Mouse (Mus musculus) embryonic facial prominence, embryonic 13.5 days (tissue): ENCODE measurements around the gene Glp2r. TPM values are rescaled to one million over a fixed set of nuclear protein-coding genes. Genes with fewer than 3 reads are reported as not detected.

Experiments
- ATAC-seq: fragments of 200-750 bp; cut with Nextera tagmentation; 2 replicates; pipeline ENCODE4 v1.8.0; 2017; ENCODE audit warnings: low read depth; ENCODE audit not compliant: insufficient number of reproducible peaks, insufficient read depth, low FRiP score, low TSS enrichment
- H3K27ac ChIP-seq: fragments of 300-500 bp; sonication (generic); 2 replicates; pipeline ENCODE4 v1.5.1; 2015; ENCODE audit warnings: moderate library complexity, mild to moderate bottlenecking, inconsistent platforms
- H3K27me3 ChIP-seq: fragments of 300-500 bp; sonication (generic); 2 replicates; pipeline ENCODE4 v1.6.1; 2015; ENCODE audit warnings: mild to moderate bottlenecking, inconsistent platforms
- H3K36me3 ChIP-seq: fragments of 300-500 bp; sonication (generic); 2 replicates; pipeline ENCODE4 v1.6.1; 2015; ENCODE audit warnings: mild to moderate bottlenecking, inconsistent platforms
- H3K4me1 ChIP-seq: fragments of 300-500 bp; sonication (generic); 2 replicates; pipeline ENCODE4 v1.6.1; 2015; ENCODE audit warnings: inconsistent platforms
- H3K4me2 ChIP-seq: fragments of 300-500 bp; sonication (generic); 2 replicates; pipeline ENCODE4 v1.6.1; 2015; ENCODE audit warnings: moderate library complexity, mild to moderate bottlenecking, inconsistent platforms
- H3K4me3 ChIP-seq: fragments of 300-500 bp; sonication (generic); 2 replicates; pipeline ENCODE4 v1.5.1; 2015; ENCODE audit warnings: mild to moderate bottlenecking, inconsistent platforms
- H3K9ac ChIP-seq: fragments of 300-500 bp; sonication (generic); 2 replicates; pipeline ENCODE4 v1.6.1; 2015; ENCODE audit warnings: mild to moderate bottlenecking, inconsistent platforms
- H3K9me3 ChIP-seq: fragments of 300-500 bp; sonication (generic); 2 replicates; pipeline ENCODE4 v1.6.1; 2016; ENCODE audit warnings: inconsistent platforms
- WGBS: fragments of 180-500 bp; shearing (Covaris S2); methylation state at CpG from one replicate; pipeline ENCODE4 v1.1.7; 2015; ENCODE audit warnings: mixed read lengths; 5-methylcytosine and 5-hydroxymethylcytosine counted together
- polyA plus RNA-seq: library from polyadenylated mRNA; unstranded; fragments of >200 nt; fragmentation: Nextera tagmentation; extraction: Ambion mirVana; gene quantifications from 2 replicates; pipeline ENCODE4 v1.2.1, GENCODE M21; 2015

Gene Glp2r
- 0.25 TPM in 1 of 2 replicates, not detected in the other for polyA plus RNA-seq

DNA sequence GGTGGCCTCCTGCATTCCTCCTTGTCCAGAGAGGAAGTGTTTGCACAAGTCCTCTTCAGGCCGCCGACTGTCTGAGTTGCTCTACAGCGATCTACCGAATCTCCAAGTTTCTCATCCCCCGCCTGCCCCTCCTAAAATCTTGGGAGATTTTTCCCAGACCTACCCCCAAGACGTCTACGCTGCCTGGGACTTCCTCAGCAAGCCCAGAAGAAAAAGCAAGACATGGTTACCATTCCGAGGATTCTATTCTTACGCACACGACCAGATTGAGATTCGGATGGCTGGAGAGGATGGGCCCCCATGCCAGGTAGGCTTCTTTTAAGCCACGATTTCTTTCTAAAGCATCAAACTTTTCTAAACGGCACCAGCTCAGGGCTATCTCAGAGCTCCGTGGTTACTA lies at the start of gene Glp2r:
Gene Glp2r, minus strand, starts transcription at position 101 of the 400 bp plus-strand sequence.
- ATAC-seq, result no peak
- no peaks in the 10 kb centered on the region for H3K27me3 ChIP-seq
- H3K4me2 ChIP-seq, result no peak within 1 kb of the TSS
- no peaks in the 10 kb centered on the region for H3K36me3 ChIP-seq
- H3K9me3 ChIP-seq, result no peaks in the 10 kb centered on the region
- H3K27ac ChIP-seq, result no peak within 1 kb of the TSS
- H3K4me3 ChIP-seq, result no peak within 1 kb of the TSS
- WGBS, result 81% methylated on average over 14 of the region's 14 CpGs
- H3K4me1 ChIP-seq, result no peaks in the 10 kb centered on the region
- H3K9ac ChIP-seq, result no peak within 1 kb of the TSS

DNA sequence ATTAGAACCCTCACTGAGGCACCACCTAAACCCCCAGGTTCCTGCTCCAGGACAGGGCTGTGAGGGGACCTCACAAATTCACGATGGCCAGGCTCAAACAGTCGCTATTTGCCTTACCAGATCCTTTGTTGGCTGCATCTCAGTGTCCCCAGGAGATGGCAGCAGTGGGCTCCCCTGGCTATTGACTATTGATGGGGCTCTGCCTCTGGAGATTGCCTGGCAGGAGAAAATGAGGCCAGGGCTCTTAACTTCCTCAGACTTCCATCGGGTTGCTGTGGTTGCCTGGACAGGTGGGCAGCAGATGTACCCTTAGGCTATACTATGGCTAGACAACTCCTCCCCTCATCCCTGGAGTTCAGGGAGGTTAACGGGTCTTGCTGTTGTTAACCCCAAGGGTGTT lies 49.3 kb upstream of the Glp2r start:
- Histone ChIP-seq H3K4me1 (peaks cover 4% of the 10 kb centered on the region), H3K27me3 (no peaks in the 10 kb centered on the region), H3K9me3 (no peaks in the 10 kb centered on the region), H3K9ac (no peak overlapping the region), H3K4me2 (peak overlapping the region; percentile 52; the same call in 1 of the 2 replicates), H3K4me3 (no peak overlapping the region), H3K36me3 (no peaks in the 10 kb centered on the region), H3K27ac (no peak overlapping the region)
- ATAC-seq, result no peak
- WGBS, result 10% methylated on average over 4 of the region's 4 CpGs

DNA sequence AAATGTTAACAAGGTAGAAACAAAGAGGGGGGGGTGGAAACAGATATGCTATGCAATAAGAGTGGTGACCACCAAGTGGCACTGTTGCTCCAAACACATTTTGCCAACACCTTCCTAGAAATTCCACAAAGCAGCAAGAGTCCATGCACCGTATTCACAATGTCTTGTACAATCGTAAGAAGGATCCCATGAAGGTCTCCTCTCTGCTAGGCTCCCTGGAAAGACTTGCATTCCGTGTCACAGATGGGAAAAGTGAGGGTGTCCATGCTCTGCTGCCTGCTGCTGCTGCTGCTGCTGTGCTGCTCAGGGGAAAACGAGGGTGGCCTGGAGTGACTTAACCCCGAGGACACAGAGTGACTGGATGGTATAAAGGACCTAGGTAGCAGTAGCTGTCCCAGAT lies 48.7 kb upstream of the Glp2r start:
- Histone ChIP-seq H3K4me1 (peaks cover 4% of the 10 kb centered on the region), H3K4me2 (peak overlapping the region; percentile 52), H3K4me3 (no peak overlapping the region), H3K36me3 (no peaks in the 10 kb centered on the region), H3K9me3 (no peaks in the 10 kb centered on the region), H3K9ac (peak overlapping the region; percentile 58; the same call in 1 of the 2 replicates), H3K27ac (no peak overlapping the region), H3K27me3 (no peaks in the 10 kb centered on the region)
- WGBS, result 7% methylated on average over 5 of the region's 5 CpGs
- ATAC-seq, result no peak

DNA sequence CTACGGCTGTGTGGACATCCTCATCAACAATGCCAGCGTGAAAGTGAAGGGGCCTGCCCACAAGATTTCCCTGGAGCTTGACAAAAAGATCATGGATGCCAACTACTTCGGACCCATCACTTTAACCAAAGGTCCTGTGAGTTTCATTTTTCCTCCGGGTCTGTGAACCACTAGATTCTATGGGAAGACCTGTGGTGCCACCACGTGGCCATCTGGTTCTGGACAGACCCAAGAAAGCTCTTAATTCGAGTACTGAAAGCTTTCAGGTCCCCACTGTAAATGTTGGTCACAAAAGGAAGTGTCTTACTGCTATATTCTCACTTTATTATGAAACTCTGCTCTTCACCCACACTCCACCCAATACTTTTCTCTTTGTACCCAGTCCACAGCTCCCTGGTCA lies 40.6 kb upstream of the Glp2r start:
- Histone ChIP-seq H3K36me3 (no peaks in the 10 kb centered on the region), H3K9ac (no peak overlapping the region), H3K9me3 (no peaks in the 10 kb centered on the region), H3K27ac (no peak overlapping the region), H3K4me2 (no peak overlapping the region), H3K27me3 (no peaks in the 10 kb centered on the region), H3K4me3 (no peak overlapping the region), H3K4me1 (no peaks in the 10 kb centered on the region)
- 82% methylated on average over 6 of the region's 6 CpGs for WGBS
- ATAC-seq, result no peak

DNA sequence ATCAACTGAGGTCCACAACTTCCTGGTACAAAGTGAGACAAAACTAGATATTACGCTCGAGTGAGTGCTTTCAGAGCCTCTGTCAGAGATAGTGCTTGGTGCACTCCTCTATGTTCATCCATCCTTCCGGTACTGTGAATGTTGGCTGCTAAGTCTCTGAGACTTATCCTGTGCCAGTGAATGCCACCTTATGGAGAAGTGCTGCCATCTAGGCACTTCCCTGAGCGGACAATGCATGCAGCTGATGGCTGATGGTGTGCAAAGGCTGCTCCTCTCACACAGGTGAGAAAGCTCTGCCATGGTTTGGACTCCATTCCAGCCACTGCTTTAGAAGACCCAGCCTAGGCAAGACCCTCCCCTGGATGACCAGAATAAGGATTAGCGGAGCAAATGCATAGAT lies 37.1 kb upstream of the Glp2r start:
- H3K36me3 ChIP-seq, result no peaks in the 10 kb centered on the region
- no peak overlapping the region for H3K4me3 ChIP-seq
- H3K4me2 ChIP-seq, result no peak overlapping the region
- H3K9me3 ChIP-seq, result no peaks in the 10 kb centered on the region
- H3K27me3 ChIP-seq, result no peaks in the 10 kb centered on the region
- no peak for ATAC-seq
- no peak overlapping the region for H3K9ac ChIP-seq
- WGBS, result 83% methylated on average over 5 of the region's 5 CpGs
- no peak overlapping the region for H3K27ac ChIP-seq
- no peaks in the 10 kb centered on the region for H3K4me1 ChIP-seq

DNA sequence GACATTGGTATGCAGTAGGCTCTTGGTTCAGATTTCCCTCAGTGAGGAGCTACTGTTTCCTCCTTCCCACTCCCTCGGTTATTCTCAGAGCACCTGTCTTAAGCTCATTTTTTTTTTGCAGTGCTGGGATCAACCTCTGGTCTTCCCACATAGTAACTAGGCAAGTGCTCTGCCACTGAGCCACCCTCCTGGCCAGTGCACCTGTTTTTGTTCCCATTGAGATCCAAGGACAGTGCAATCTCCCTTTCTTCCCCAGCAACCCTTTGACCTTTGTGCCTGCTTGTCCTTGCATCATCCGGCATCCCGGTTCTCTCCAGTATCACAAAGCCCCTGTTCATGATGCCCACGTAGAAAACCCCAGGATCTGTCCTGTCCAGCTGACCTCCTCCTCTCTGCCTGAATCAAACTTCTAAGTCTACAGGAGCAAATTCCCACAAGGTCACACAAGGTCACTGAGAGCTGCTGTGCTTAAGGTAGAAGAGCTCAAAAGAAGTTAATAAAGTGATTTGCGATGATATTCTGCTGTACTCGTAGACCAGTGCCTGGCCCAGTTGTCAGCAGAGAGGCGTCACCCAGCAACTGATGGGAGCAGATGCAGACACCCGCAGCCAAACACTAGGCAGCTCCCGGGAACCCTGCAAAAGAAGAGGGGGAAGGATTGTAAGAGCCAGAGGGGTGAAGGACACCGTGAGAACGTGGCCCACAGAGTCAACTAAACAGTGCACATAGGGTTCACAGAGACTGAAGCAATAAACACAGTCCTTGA lies 36.1 kb upstream of the Glp2r start:
- Histone ChIP-seq H3K4me1 (no peaks in the 10 kb centered on the region), H3K9ac (no peak overlapping the region), H3K36me3 (no peaks in the 10 kb centered on the region), H3K4me2 (no peak overlapping the region), H3K27ac (no peak overlapping the region), H3K4me3 (no peak overlapping the region), H3K9me3 (no peaks in the 10 kb centered on the region), H3K27me3 (no peaks in the 10 kb centered on the region)
- ATAC-seq, result no peak
- WGBS, result 81% methylated on average over 11 of the region's 11 CpGs

DNA sequence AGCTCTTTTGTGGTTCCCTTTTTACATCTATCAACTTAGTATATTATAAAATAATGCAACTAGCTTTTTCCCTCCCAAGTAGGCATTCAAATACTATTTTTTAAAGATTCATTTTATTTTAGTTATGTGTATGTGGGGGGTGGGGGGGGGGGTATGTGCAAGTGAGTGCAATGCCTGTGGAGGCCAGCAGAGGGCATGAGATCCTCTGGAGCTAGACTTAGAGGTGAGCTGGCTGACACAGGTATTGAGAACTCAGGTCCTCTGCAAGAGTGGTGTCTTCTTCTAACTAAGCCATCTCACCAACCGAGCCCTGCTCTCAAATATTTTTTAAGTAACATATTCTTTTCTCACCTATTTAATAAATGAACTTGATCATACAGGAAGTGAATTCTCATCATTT lies 34.6 kb upstream of the Glp2r start:
- Histone ChIP-seq H3K9me3 (no peaks in the 10 kb centered on the region), H3K27me3 (no peaks in the 10 kb centered on the region), H3K4me3 (no peak overlapping the region), H3K4me1 (peaks cover 7% of the 10 kb centered on the region; the same call in 1 of the 2 replicates), H3K4me2 (no peak overlapping the region), H3K27ac (no peak overlapping the region), H3K36me3 (no peaks in the 10 kb centered on the region), H3K9ac (no peak overlapping the region)
- 87% methylated on average over 1 of the region's 1 CpGs for WGBS
- no peak for ATAC-seq

DNA sequence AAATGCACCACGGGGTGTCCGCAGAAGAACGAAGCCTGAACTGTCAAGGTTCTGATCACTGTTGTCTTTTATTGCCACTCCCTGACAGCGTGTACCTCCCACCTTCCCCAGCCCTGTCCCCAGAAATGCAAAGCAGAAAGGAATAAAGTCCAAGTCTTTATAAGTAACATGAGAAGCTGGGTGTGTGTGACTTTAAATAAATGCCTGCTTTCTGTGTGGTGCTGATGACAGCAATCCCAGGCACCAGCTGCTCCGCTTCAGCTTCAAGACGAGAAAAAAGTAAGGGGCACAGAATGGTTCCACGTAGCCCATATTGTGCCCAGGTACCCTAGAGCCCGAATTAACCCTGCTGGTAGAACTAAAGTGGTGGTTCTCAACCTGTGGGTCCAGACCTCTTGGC lies 30.2 kb upstream of the Glp2r start:
- H3K27ac ChIP-seq, result no peak overlapping the region
- H3K4me2 ChIP-seq, result no peak overlapping the region
- no peaks in the 10 kb centered on the region for H3K36me3 ChIP-seq
- H3K4me1 ChIP-seq, result peaks cover 7% of the 10 kb centered on the region; the same call in 1 of the 2 replicates
- 50% methylated on average over 8 of the region's 8 CpGs for WGBS
- no peaks in the 10 kb centered on the region for H3K27me3 ChIP-seq
- no peak overlapping the region for H3K4me3 ChIP-seq
- no peak for ATAC-seq
- H3K9ac ChIP-seq, result no peak overlapping the region
- no peaks in the 10 kb centered on the region for H3K9me3 ChIP-seq

DNA sequence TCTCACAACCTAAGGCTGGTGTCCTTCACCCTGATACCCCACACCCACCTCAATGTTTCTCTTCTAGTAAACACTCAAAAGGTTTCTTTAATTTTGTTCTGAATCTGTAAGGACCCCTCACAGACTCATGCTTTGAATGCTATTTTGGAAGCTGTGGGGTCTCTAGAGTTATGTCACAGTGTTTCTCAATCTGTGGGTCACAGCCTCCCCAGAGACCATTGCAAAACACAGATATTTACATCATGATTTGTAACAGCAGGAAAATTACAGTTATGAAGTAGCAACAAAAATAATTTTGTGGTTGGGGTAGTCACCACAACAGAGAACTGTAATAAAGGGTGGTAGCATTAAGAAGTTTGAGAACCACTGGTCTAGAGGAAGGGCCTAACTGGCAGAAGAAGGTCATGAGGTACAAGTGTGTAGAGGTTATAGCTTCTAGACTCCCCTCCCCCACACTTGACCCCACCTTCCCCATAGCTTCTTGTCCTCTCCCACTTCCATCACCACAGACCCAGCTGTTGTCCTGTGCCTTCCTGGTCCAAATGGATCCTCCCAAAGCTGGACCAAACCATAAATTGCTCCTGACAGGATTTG lies 29.3 kb upstream of the Glp2r start:
- Histone ChIP-seq H3K4me2 (no peak overlapping the region), H3K27ac (no peak overlapping the region), H3K36me3 (no peaks in the 10 kb centered on the region), H3K4me3 (no peak overlapping the region), H3K27me3 (no peaks in the 10 kb centered on the region), H3K4me1 (peaks cover 7% of the 10 kb centered on the region; the same call in 1 of the 2 replicates), H3K9ac (no peak overlapping the region), H3K9me3 (no peaks in the 10 kb centered on the region)
- ATAC-seq, result no peak

DNA sequence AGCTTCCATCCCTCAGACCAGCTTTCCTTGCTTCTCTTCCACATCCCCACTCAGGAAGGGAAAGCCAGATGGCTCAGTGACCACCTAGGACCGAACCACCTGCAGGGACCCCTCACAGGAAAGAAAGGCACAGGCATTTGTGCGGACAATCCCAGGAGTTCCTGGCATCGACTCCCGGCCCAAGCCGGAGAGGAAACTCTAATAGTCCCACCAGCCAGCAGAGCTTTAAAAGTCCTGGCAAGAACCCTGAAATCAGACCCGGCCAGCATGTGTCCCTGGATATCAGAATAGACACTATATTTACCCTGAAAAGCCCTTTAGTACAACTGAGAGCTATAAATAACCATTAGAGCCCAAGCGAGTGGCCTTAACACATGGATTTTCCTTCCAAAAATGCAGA lies 27.0 kb upstream of the Glp2r start, which contains the start of gene Dhrs7c:
Gene Dhrs7c, plus strand, starts transcription at position 257 of the 400 bp plus-strand sequence.
- Histone ChIP-seq H3K4me3 (no peak within 1 kb of the TSS), H3K27ac (no peak within 1 kb of the TSS)
- WGBS, result 68% methylated on average over 7 of the region's 7 CpGs

DNA sequence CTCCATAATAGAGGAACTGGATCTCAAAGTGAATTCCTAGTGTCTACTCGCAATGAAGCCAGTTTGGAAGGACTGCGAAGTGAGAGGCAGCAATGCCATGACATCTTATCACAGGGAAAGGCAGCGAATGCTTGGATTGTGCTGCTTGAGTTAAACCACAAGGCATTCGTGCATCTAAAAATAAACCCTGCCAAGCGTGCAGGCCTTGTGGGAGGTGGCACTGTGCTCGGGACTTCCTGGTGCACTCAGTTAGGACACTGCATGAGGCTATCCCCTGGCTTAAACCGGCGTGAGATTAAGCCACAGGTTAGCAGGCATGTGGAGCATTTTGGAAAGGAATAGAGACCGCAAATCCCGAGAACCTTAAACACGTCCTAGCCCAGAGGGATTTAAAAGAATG lies 19.2 kb upstream of the Glp2r start:
- WGBS, result 74% methylated on average over 11 of the region's 11 CpGs
- Histone ChIP-seq H3K9ac (no peak overlapping the region), H3K36me3 (no peaks in the 10 kb centered on the region), H3K4me1 (no peaks in the 10 kb centered on the region), H3K4me2 (no peak overlapping the region), H3K27me3 (no peaks in the 10 kb centered on the region), H3K27ac (no peak overlapping the region), H3K4me3 (no peak overlapping the region), H3K9me3 (no peaks in the 10 kb centered on the region)
- no peak for ATAC-seq

More for the DNA sequence above, 27.0 kb upstream of the Glp2r start, which contains the start of gene Dhrs7c:
- H3K4me2 ChIP-seq, result no peak within 1 kb of the TSS
- no peak for ATAC-seq
- no peaks in the 10 kb centered on the region for H3K27me3 ChIP-seq
- H3K4me1 ChIP-seq, result peaks cover 7% of the 10 kb centered on the region; the same call in 1 of the 2 replicates
- H3K9me3 ChIP-seq, result no peaks in the 10 kb centered on the region
- H3K9ac ChIP-seq, result no peak within 1 kb of the TSS
- no peaks in the 10 kb centered on the region for H3K36me3 ChIP-seq

DNA sequence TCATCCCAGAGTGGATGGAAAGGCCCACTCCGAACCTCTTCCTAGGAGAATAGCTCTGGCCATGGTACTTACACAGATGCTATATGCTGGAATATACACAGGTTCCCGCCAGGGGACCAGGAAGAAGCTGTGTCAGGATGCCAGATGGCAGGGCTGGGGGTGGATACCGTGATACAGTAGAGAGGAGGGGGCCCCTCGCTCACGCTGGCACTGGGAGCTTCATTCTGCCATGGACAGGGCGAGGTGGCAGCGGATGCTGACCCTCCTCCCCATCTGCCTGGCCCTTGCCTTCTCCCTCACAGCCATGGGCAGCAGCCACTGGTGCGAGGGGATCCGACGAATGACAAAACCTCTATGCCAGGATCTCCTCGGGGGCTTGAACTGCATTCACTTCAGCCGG lies 3.4 kb upstream of the Glp2r start, which contains the start of gene Gsg1l2:
Gene Gsg1l2, plus strand, starts transcription at position 230 of the 400 bp plus-strand sequence.
- H3K4me1 ChIP-seq, result no peaks in the 10 kb centered on the region
- no peaks in the 10 kb centered on the region for H3K36me3 ChIP-seq
- WGBS, result 78% methylated on average over 12 of the region's 12 CpGs
- no peak within 1 kb of the TSS for H3K4me3 ChIP-seq
- peak; percentile 64; the same call in 1 of the 2 replicates for ATAC-seq
- H3K9me3 ChIP-seq, result no peaks in the 10 kb centered on the region
- H3K9ac ChIP-seq, result no peak within 1 kb of the TSS
- no peak within 1 kb of the TSS for H3K4me2 ChIP-seq
- H3K27ac ChIP-seq, result no peak within 1 kb of the TSS
- H3K27me3 ChIP-seq, result no peaks in the 10 kb centered on the region
